In genomic region chr14:25548650-25549049, GRCm38 (mm10) we compare ENCODE assay signal across 10 mouse cellular contexts.
DNase-seq lines count a peak whose midpoint lies in the region; ATAC-seq and TF ChIP-seq lines count a peak whose summit lies in the region.
"Had no signal": no experiment of that assay in that cellular context is flagged by ENCODE, and none has a peak within 500 bp of the region (broad histone marks: within the 10 kb centered on the region; RNA-seq: fewer than 3 reads in every experiment).

No protein-coding gene starts in this region.

- H3K9ac ChIP-seq in hindbrain, postnatal 0 days (replicated peaks; ENCODE audit: low read length), result no peak overlapping the region
- no peak overlapping the region for H3K9ac ChIP-seq in midbrain, embryonic 16.5 days (ENCODE audit: low read depth, low read length)
- H3K9ac ChIP-seq: lung, embryonic 15.5 days had no signal

- no peak for ATAC-seq in hindbrain, postnatal 0 days
- no peak for ATAC-seq in midbrain, embryonic 16.5 days
- ATAC-seq in monocyte, adult 5-6 weeks (replicated peaks; ENCODE audit: insufficient number of reproducible peaks, low FRiP score, low TSS enrichment, poor library complexity, severe bottlenecking), result no peak

- H3K4me3 ChIP-seq in heart, embryonic 10.5 days, result no peak overlapping the region
- H3K4me3 ChIP-seq in embryonic facial prominence, embryonic 10.5 days, result no peak overlapping the region
- H3K4me3 ChIP-seq in hindbrain, postnatal 0 days (ENCODE audit: low read length), result no peak overlapping the region
- H3K4me3 ChIP-seq in midbrain, embryonic 16.5 days (ENCODE audit: low read depth, low read length), result no peak overlapping the region
- no peak overlapping the region for H3K4me3 ChIP-seq in left cerebral cortex, adult 2 months
- H3K4me3 ChIP-seq: lung, embryonic 15.5 days had no signal

- H3K4me1 ChIP-seq in heart, embryonic 10.5 days, result peaks cover 64% of the 10 kb centered on the region
- peaks cover 65% of the 10 kb centered on the region for H3K4me1 ChIP-seq in embryonic facial prominence, embryonic 10.5 days
- H3K4me1 ChIP-seq in hindbrain, postnatal 0 days (ENCODE audit: insufficient read depth, low read length), result peaks cover 55% of the 10 kb centered on the region
- peaks cover 49% of the 10 kb centered on the region for H3K4me1 ChIP-seq in midbrain, embryonic 16.5 days (ENCODE audit: control insufficient read depth, insufficient read depth, low read length)

- intact Hi-C loops in left cerebral cortex, adult 2 months (cut with DNase I), result no loop called here

- WGBS in heart, embryonic 10.5 days, result 68% methylated on average over 6 of the region's 6 CpGs
- WGBS in embryonic facial prominence, embryonic 10.5 days, result 78% methylated on average over 6 of the region's 6 CpGs
- WGBS in hindbrain, postnatal 0 days, result 24% methylated on average over 6 of the region's 6 CpGs
- 67% methylated on average over 6 of the region's 6 CpGs for WGBS in midbrain, embryonic 16.5 days

- 0 out of 2 replicates have a peak overlapping the region, but pooled peaks have one; percentile 48 for H3K27ac ChIP-seq in heart, embryonic 10.5 days
- peak overlapping the region; percentile 78 for H3K27ac ChIP-seq in embryonic facial prominence, embryonic 10.5 days (replicated peaks)
- H3K27ac ChIP-seq in hindbrain, postnatal 0 days, result peak overlapping the region; percentile 42
- peak overlapping the region; percentile 62 for H3K27ac ChIP-seq in midbrain, embryonic 16.5 days (ENCODE audit: low read length)
- no peak overlapping the region for H3K27ac ChIP-seq in left cerebral cortex, adult 2 months
- H3K27ac ChIP-seq: lung, embryonic 15.5 days had no signal

- DNase-seq in heart, embryonic 10.5 days (ENCODE audit: low spot score), result no peak
- DNase-seq in heart, adult 8-10 months (ENCODE audit: low spot score), result no peak
- no peak for DNase-seq in embryonic facial prominence, embryonic 10.5 days (ENCODE audit: low spot score)
- DNase-seq in hindbrain, postnatal 0 days (ENCODE audit: low spot score), result peak; percentile 56
- no peak for DNase-seq in left cerebral cortex, adult 18-20 months (ENCODE audit: low spot score in 2 of 2)
- no peak for DNase-seq in left cerebral cortex, adult 2 months (ENCODE audit: extremely low spot score in 1 of 2, low spot score in 2 of 2)

- H3K27me3 ChIP-seq in heart, embryonic 10.5 days (ENCODE audit: insufficient read depth, poor library complexity, severe bottlenecking), result no peaks in the 10 kb centered on the region
- no peaks in the 10 kb centered on the region for H3K27me3 ChIP-seq in embryonic facial prominence, embryonic 10.5 days (replicated peaks; ENCODE audit: low read depth, poor library complexity, severe bottlenecking)
- no peaks in the 10 kb centered on the region for H3K27me3 ChIP-seq in hindbrain, postnatal 0 days (ENCODE audit: insufficient read depth, low read length)
- H3K27me3 ChIP-seq in midbrain, embryonic 16.5 days (ENCODE audit: control insufficient read depth, insufficient read depth, low read depth, low read length), result no peaks in the 10 kb centered on the region
- H3K27me3 ChIP-seq: CH12.LX; lung, embryonic 15.5 days had no signal

- no peak for TF ChIP-seq CTCF in hindbrain, postnatal 0 days (IDR thresholded peaks at IDR 0.05; ENCODE audit: low read depth)
- no peak for TF ChIP-seq CTCF in left cerebral cortex, adult 2 months (IDR thresholded peaks at IDR 0.05)

- H3K4me2 ChIP-seq in hindbrain, postnatal 0 days (ENCODE audit: low read depth, low read length), result no peak overlapping the region
- H3K4me2 ChIP-seq in midbrain, embryonic 16.5 days (ENCODE audit: low read length), result no peak overlapping the region
- H3K4me2 ChIP-seq: lung, embryonic 15.5 days had no signal

- H3K9me3 ChIP-seq in heart, embryonic 10.5 days, result no peaks in the 10 kb centered on the region
- H3K9me3 ChIP-seq in embryonic facial prominence, embryonic 10.5 days, result no peaks in the 10 kb centered on the region
- H3K9me3 ChIP-seq in hindbrain, postnatal 0 days (ENCODE audit: low read length), result no peaks in the 10 kb centered on the region
- H3K9me3 ChIP-seq in midbrain, embryonic 16.5 days (replicated peaks; ENCODE audit: control insufficient read depth, low read length, poor library complexity, severe bottlenecking), result no peaks in the 10 kb centered on the region
- H3K9me3 ChIP-seq: lung, embryonic 15.5 days had no signal

- peaks cover 58% of the 10 kb centered on the region for H3K36me3 ChIP-seq in heart, embryonic 10.5 days
- H3K36me3 ChIP-seq in embryonic facial prominence, embryonic 10.5 days (replicated peaks), result peaks cover 85% of the 10 kb centered on the region
- no peaks in the 10 kb centered on the region for H3K36me3 ChIP-seq in hindbrain, postnatal 0 days (ENCODE audit: insufficient read depth, low read length)
- no peaks in the 10 kb centered on the region for H3K36me3 ChIP-seq in midbrain, embryonic 16.5 days (ENCODE audit: control insufficient read depth, insufficient read depth, low read length)
